Mouse (Mus musculus): ENCODE data around the gene Prpf38b.

DNA sequence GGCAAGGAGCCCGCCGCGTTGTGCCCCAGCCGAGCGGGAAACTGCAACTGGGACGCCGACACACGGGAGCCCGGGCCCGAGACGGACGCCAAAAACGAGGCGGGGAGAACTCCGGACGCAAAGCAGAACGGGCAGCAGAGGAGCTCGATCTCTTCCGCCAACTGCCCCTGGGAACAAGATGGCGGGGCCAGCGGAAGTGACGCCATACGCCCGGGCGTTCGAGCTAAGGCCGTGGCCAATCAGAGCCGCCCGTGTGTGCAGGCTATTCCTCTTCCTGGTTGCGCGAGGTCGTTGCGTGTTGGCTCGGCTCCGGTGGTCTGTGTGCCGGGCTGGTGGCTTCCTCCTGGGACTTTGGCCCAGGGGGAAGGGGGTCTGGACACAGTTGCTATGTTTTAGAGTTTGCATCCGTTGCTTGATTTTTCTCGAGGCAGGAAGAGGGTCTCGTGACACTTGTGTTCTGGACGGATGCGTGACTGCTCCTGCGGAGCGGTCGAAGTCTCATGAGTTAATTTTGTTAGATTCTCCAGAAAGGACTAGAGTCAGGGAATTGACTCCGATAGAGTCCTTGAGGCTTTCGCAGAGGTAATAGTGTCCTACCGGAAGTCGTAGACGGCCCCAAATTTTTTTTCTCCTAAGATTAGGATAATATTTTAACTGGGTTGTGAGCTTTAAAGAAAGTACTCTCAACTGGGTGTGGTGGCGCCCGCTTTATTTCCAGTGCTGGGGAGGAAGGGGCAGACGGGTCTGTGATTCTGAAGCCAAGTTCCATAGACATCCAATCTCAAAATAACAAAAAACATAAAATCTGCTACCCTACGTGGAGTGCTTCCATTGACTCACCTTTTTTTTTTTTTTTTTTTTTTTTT, at the start of gene Prpf38b:
- no peak for TF ChIP-seq CTCF (IDR thresholded peaks at IDR 0.05; ENCODE audit: insufficient read depth, low read length)
- TF ChIP-seq POLR2A (IDR thresholded peaks at IDR 0.05; ENCODE audit: borderline replicate concordance, extremely low read depth, low read depth, low read length), result no peak; the same call in none of the 2 replicates
